Mouse (Mus musculus) intestine, embryonic 15.5 days (tissue): ENCODE results near the gene Gskip. TPM values are rescaled to one million over a fixed set of nuclear protein-coding genes. Genes with fewer than 3 reads are reported as not detected.

Experiments used
- ATAC-seq: fragments of 200-750 bp; cut with Nextera tagmentation; 2 replicates; pipeline ENCODE4 v1.8.0; 2017; ENCODE audit warnings: moderate TSS enrichment, moderate library complexity
- H3K27ac ChIP-seq: fragments of 300-500 bp; sonication (generic); 2 replicates; pipeline ENCODE4 v1.5.1; 2015; ENCODE audit warnings: mild to moderate bottlenecking, inconsistent platforms
- H3K27me3 ChIP-seq: fragments of 300-500 bp; sonication (generic); replicated peaks from 2 replicates; pipeline ENCODE4 v1.6.1; 2015; ENCODE audit warnings: inconsistent platforms
- H3K36me3 ChIP-seq: fragments of 300-500 bp; sonication (generic); 2 replicates; pipeline ENCODE4 v1.6.1; 2015; ENCODE audit warnings: inconsistent platforms
- H3K4me1 ChIP-seq: fragments of 300-500 bp; sonication (generic); replicated peaks from 2 replicates; pipeline ENCODE4 v1.6.1; 2015; ENCODE audit warnings: inconsistent platforms
- H3K4me2 ChIP-seq: fragments of 300-500 bp; sonication (generic); replicated peaks from 2 replicates; pipeline ENCODE4 v1.6.1; 2015; ENCODE audit warnings: mild to moderate bottlenecking, inconsistent platforms
- H3K4me3 ChIP-seq: fragments of 300-500 bp; sonication (generic); replicated peaks from 2 replicates; pipeline ENCODE4 v1.5.1; 2015; ENCODE audit warnings: inconsistent platforms
- H3K9ac ChIP-seq: fragments of 300-500 bp; sonication (generic); 2 replicates; pipeline ENCODE4 v1.6.1; 2015; ENCODE audit warnings: inconsistent platforms
- H3K9me3 ChIP-seq: fragments of 300-500 bp; sonication (generic); 2 replicates; pipeline ENCODE4 v1.6.1; 2016; ENCODE audit warnings: inconsistent platforms
- WGBS: fragments of 180-500 bp; shearing (Covaris S2); methylation state at CpG from one replicate; pipeline ENCODE4 v1.1.7; 2015; 5-methylcytosine and 5-hydroxymethylcytosine counted together
- polyA plus RNA-seq: library from polyadenylated mRNA; unstranded; fragments of >200 nt; fragmentation: Nextera tagmentation; extraction: Ambion mirVana; gene quantifications from 2 replicates; pipeline ENCODE4 v1.2.1, GENCODE M21; 2015

Gskip gene
- 29.4 and 29.5 TPM in 2 replicates for polyA plus RNA-seq

GRCm38 (mm10) chr12:105683933-105684901 lies at the start of gene Gskip:
TSS of gene Gskip (plus strand) at chr12:105684829.
- under 1% methylated on average over 41 of the region's 41 CpGs for WGBS
- no peaks in the 10 kb centered on the region for H3K36me3 ChIP-seq
- H3K9ac ChIP-seq, result peak within 1 kb of the TSS; percentile 96
- peak; percentile 57 for ATAC-seq
- H3K4me1 ChIP-seq, result peaks cover 15% of the 10 kb centered on the region
- H3K9me3 ChIP-seq, result no peaks in the 10 kb centered on the region
- no peaks in the 10 kb centered on the region for H3K27me3 ChIP-seq
- peak within 1 kb of the TSS; percentile 82 for H3K27ac ChIP-seq
- H3K4me3 ChIP-seq, result peak within 1 kb of the TSS; percentile 94
- H3K4me2 ChIP-seq, result peak within 1 kb of the TSS; percentile 82

GRCm38 (mm10) chr12:105636551-105636950 lies 48.1 kb upstream of the Gskip start:
- Histone ChIP-seq H3K27me3 (no peaks in the 10 kb centered on the region), H3K4me2 (no peak overlapping the region), H3K4me3 (no peak overlapping the region), H3K9ac (no peak overlapping the region), H3K36me3 (peaks cover 58% of the 10 kb centered on the region), H3K27ac (no peak overlapping the region), H3K9me3 (no peaks in the 10 kb centered on the region), H3K4me1 (0 out of 2 replicates have a peak, but pooled peaks cover 2% of the 10 kb centered on the region)
- 92% methylated on average over 9 of the region's 9 CpGs for WGBS
- no peak for ATAC-seq

- Histone ChIP-seq H3K36me3 (peaks cover 58% of the 10 kb centered on the region), H3K27ac (no peak overlapping the region), H3K4me1 (0 out of 2 replicates have a peak, but pooled peaks cover 2% of the 10 kb centered on the region), H3K27me3 (no peaks in the 10 kb centered on the region), H3K9ac (no peak overlapping the region), H3K4me3 (no peak overlapping the region), H3K4me2 (no peak overlapping the region), H3K9me3 (no peaks in the 10 kb centered on the region)
- no peak for ATAC-seq
- WGBS, result 77% methylated on average over 4 of the region's 4 CpGs
Measured at GRCm38 (mm10) chr12:105637554-105637953, 47.1 kb upstream of the Gskip start.

GRCm38 (mm10) chr12:105642770-105643321 lies 41.8 kb upstream of the Gskip start:
- Histone ChIP-seq H3K9ac (no peak overlapping the region), H3K4me1 (0 out of 2 replicates have a peak, but pooled peaks cover 3% of the 10 kb centered on the region), H3K36me3 (peaks cover 44% of the 10 kb centered on the region), H3K27ac (no peak overlapping the region), H3K4me3 (no peak overlapping the region), H3K27me3 (no peaks in the 10 kb centered on the region), H3K4me2 (no peak overlapping the region), H3K9me3 (no peaks in the 10 kb centered on the region)
- no peak for ATAC-seq
- 61% methylated on average over 11 of the region's 11 CpGs for WGBS

GRCm38 (mm10) chr12:105655850-105656249 lies 28.8 kb upstream of the Gskip start:
- H3K9me3 ChIP-seq, result no peaks in the 10 kb centered on the region
- H3K4me1 ChIP-seq, result no peaks in the 10 kb centered on the region
- peaks cover 43% of the 10 kb centered on the region for H3K36me3 ChIP-seq
- H3K9ac ChIP-seq, result no peak overlapping the region
- no peak overlapping the region for H3K27ac ChIP-seq
- ATAC-seq, result no peak
- H3K4me2 ChIP-seq, result no peak overlapping the region
- H3K27me3 ChIP-seq, result no peaks in the 10 kb centered on the region
- WGBS, result 92% methylated on average over 7 of the region's 7 CpGs
- no peak overlapping the region for H3K4me3 ChIP-seq

GRCm38 (mm10) chr12:105676274-105676673 lies 8.4 kb upstream of the Gskip start:
- WGBS, result 90% methylated on average over 8 of the region's 8 CpGs
- no peak overlapping the region for H3K9ac ChIP-seq
- H3K36me3 ChIP-seq, result peaks cover 15% of the 10 kb centered on the region
- no peaks in the 10 kb centered on the region for H3K27me3 ChIP-seq
- H3K9me3 ChIP-seq, result no peaks in the 10 kb centered on the region
- H3K4me3 ChIP-seq, result no peak overlapping the region
- no peaks in the 10 kb centered on the region for H3K4me1 ChIP-seq
- no peak for ATAC-seq
- H3K27ac ChIP-seq, result no peak overlapping the region
- no peak overlapping the region for H3K4me2 ChIP-seq

- Histone ChIP-seq H3K9ac (no peak overlapping the region), H3K27ac (no peak overlapping the region), H3K9me3 (no peaks in the 10 kb centered on the region), H3K36me3 (peaks cover 13% of the 10 kb centered on the region), H3K4me1 (0 out of 2 replicates have a peak, but pooled peaks cover 5% of the 10 kb centered on the region), H3K4me3 (no peak overlapping the region), H3K27me3 (no peaks in the 10 kb centered on the region), H3K4me2 (no peak overlapping the region)
- WGBS, result 90% methylated on average over 7 of the region's 7 CpGs
- no peak for ATAC-seq
Measured at GRCm38 (mm10) chr12:105678211-105678610, 6.4 kb upstream of the Gskip start.

- 78% methylated on average over 3 of the region's 3 CpGs for WGBS
- Histone ChIP-seq H3K27me3 (no peaks in the 10 kb centered on the region), H3K36me3 (peaks cover 9% of the 10 kb centered on the region), H3K4me2 (no peak overlapping the region), H3K27ac (no peak overlapping the region), H3K4me1 (0 out of 2 replicates have a peak, but pooled peaks cover 7% of the 10 kb centered on the region), H3K4me3 (no peak overlapping the region), H3K9ac (no peak overlapping the region), H3K9me3 (no peaks in the 10 kb centered on the region)
- no peak for ATAC-seq
Measured at GRCm38 (mm10) chr12:105678762-105679161, 5.9 kb upstream of the Gskip start.

GRCm38 (mm10) chr12:105685001-105685691 lies 517 bp downstream of the Gskip start, which contains the start of gene Atg2b:
TSS of gene Atg2b (minus strand) at chr12:105685211.
- Histone ChIP-seq H3K36me3 (no peaks in the 10 kb centered on the region), H3K9me3 (no peaks in the 10 kb centered on the region), H3K9ac (peak within 1 kb of the TSS; percentile 96), H3K4me2 (peak within 1 kb of the TSS; percentile 82), H3K27me3 (no peaks in the 10 kb centered on the region), H3K4me1 (peaks cover 15% of the 10 kb centered on the region), H3K27ac (peak within 1 kb of the TSS; percentile 82), H3K4me3 (peak within 1 kb of the TSS; percentile 94)
- peak; percentile 93 for ATAC-seq
- WGBS, result under 1% methylated on average over 73 of the region's 73 CpGs

- Histone ChIP-seq H3K27me3 (no peaks in the 10 kb centered on the region), H3K4me3 (0 out of 2 replicates have a peak overlapping the region, but pooled peaks have one; percentile 94), H3K4me1 (peaks cover 15% of the 10 kb centered on the region), H3K9me3 (no peaks in the 10 kb centered on the region), H3K9ac (no peak overlapping the region), H3K4me2 (peak overlapping the region; percentile 82; the same call in 1 of the 2 replicates), H3K27ac (no peak overlapping the region), H3K36me3 (no peaks in the 10 kb centered on the region)
- WGBS, result 86% methylated on average over 3 of the region's 3 CpGs
- no peak for ATAC-seq
Measured at GRCm38 (mm10) chr12:105686791-105687190, 2.2 kb downstream of the Gskip start.

- Histone ChIP-seq H3K27ac (no peak overlapping the region), H3K9me3 (no peaks in the 10 kb centered on the region), H3K4me1 (peaks cover 13% of the 10 kb centered on the region), H3K4me3 (no peak overlapping the region), H3K36me3 (no peaks in the 10 kb centered on the region), H3K9ac (no peak overlapping the region), H3K27me3 (no peaks in the 10 kb centered on the region), H3K4me2 (no peak overlapping the region)
- WGBS, result 76% methylated on average over 4 of the region's 4 CpGs
- no peak for ATAC-seq
Measured at GRCm38 (mm10) chr12:105687416-105687815, 2.8 kb downstream of the Gskip start.

- H3K36me3 ChIP-seq, result no peaks in the 10 kb centered on the region
- no peak overlapping the region for H3K4me3 ChIP-seq
- no peaks in the 10 kb centered on the region for H3K9me3 ChIP-seq
- H3K27ac ChIP-seq, result no peak overlapping the region
- ATAC-seq, result no peak
- WGBS, result 81% methylated on average over 3 of the region's 4 CpGs
- no peaks in the 10 kb centered on the region for H3K27me3 ChIP-seq
- H3K4me2 ChIP-seq, result no peak overlapping the region
- no peak overlapping the region for H3K9ac ChIP-seq
- H3K4me1 ChIP-seq, result peaks cover 9% of the 10 kb centered on the region
Measured at GRCm38 (mm10) chr12:105688546-105688945, 3.9 kb downstream of the Gskip start.
